Mouse (Mus musculus): Measurements from ENCODE around the gene Os9. TPM values are rescaled to one million over a fixed set of nuclear protein-coding genes. Genes with fewer than 3 reads are reported as not detected.
A peak's percentile ranks its signal among the peaks of the same experiment; 100 is the strongest.

The Os9 gene
- polyA plus RNA-seq, 1 experiment: 106 TPM

DNA sequence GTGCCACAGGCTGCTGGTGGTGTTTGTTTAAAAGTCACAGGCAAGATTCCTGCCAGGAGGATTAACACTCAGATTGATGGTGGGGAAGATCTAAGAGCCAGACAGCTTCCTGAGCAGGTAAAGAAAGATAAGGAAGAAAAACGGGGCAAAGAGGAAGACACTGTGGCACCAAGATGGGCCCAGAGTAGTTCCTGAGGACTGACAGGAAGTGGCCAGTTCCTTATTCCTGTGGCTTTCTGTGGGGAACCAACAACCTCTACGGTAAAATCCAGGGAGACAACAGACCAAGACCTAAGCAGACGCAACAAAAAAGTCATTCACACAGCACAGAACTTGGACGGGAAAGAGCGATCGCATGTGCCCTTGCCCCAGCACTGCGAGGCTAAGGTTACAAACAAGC lies 17.3 kb downstream of the Os9 start:
- no peak for TF ChIP-seq POLR2A (IDR thresholded peaks at IDR 0.05; ENCODE audit: extremely low read depth, insufficient read depth, low read length)
- TF ChIP-seq CTCF (IDR thresholded peaks at IDR 0.05; ENCODE audit: extremely low read depth, insufficient read depth, low read length): no peak
- H3K27ac ChIP-seq (ENCODE audit: insufficient read depth, low read length): no peak overlapping the region
- H3K4me1 ChIP-seq (ENCODE audit: control insufficient read depth, insufficient read depth, low read length): no peaks in the 10 kb centered on the region
- H3K4me3 ChIP-seq (ENCODE audit: insufficient read depth, low read length): no peak overlapping the region

- TF ChIP-seq POLR2A (IDR thresholded peaks at IDR 0.05; ENCODE audit: extremely low read depth, insufficient read depth, low read length) (no peak), CTCF (IDR thresholded peaks at IDR 0.05; ENCODE audit: extremely low read depth, insufficient read depth, low read length) (no peak)
- Histone ChIP-seq H3K4me3 (ENCODE audit: insufficient read depth, low read length) (no peak overlapping the region), H3K27ac (ENCODE audit: insufficient read depth, low read length) (no peak overlapping the region), H3K4me1 (ENCODE audit: control insufficient read depth, insufficient read depth, low read length) (no peaks in the 10 kb centered on the region)
These were observed 19.8 kb downstream of the Os9 start for GRCm38 (mm10) chr10:127101151-127101550.

- TF ChIP-seq CTCF (IDR thresholded peaks at IDR 0.05; ENCODE audit: extremely low read depth, insufficient read depth, low read length): no peak
- no peak for TF ChIP-seq POLR2A (IDR thresholded peaks at IDR 0.05; ENCODE audit: extremely low read depth, insufficient read depth, low read length)
- Histone ChIP-seq H3K4me1 (ENCODE audit: control insufficient read depth, insufficient read depth, low read length) (no peaks in the 10 kb centered on the region), H3K4me3 (ENCODE audit: insufficient read depth, low read length) (no peak overlapping the region), H3K27ac (ENCODE audit: insufficient read depth, low read length) (no peak overlapping the region)
These were observed 20.5 kb downstream of the Os9 start for GRCm38 (mm10) chr10:127100414-127100813.

DNA sequence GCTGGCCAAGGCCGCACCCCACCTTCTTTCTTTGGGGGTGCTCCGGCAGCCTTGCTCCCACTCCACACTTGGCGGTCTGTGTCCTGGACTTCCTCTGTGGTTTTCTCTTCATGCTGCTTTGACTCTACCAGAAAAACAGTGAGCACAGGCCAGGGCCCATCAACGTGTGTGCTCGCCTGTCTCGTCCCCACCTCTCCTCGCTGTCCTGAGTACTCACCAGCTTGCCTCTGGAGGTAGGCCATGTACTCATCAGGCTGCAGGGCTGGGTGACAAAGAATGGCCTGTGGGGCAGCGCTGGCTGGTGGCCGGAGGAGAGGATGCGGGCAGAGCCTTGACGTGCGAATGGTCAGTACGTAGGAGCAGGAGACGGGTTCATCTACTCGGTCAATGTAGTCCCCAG lies 21.1 kb downstream of the Os9 start:
- Histone ChIP-seq H3K4me1 (ENCODE audit: control insufficient read depth, insufficient read depth, low read length) (no peaks in the 10 kb centered on the region), H3K4me3 (ENCODE audit: insufficient read depth, low read length) (no peak overlapping the region), H3K27ac (ENCODE audit: insufficient read depth, low read length) (no peak overlapping the region)
- no peak for TF ChIP-seq CTCF (IDR thresholded peaks at IDR 0.05; ENCODE audit: extremely low read depth, insufficient read depth, low read length)
- no peak for TF ChIP-seq POLR2A (IDR thresholded peaks at IDR 0.05; ENCODE audit: extremely low read depth, insufficient read depth, low read length)

DNA sequence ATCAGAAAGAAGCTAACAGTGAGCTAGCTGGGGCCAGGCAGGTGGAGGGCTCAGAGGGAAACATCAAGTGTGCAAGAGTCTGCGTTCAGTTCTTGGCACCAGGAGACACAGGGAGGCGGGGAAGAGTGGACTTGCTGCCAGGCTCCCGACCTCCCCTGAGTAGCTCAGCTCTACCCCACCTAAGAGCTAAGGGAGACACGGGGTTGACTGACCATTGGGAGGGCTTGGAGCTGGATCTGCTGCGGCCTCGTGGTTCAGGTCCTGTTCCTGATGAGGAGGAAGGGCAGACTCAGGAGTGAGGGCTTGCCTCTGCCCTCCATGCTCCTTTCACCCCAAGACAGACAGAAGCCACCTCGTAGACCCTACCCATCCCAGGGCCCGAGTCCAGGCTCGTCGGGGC lies 21.7 kb downstream of the Os9 start:
- TF ChIP-seq POLR2A (IDR thresholded peaks at IDR 0.05; ENCODE audit: extremely low read depth, insufficient read depth, low read length): no peak
- TF ChIP-seq CTCF (IDR thresholded peaks at IDR 0.05; ENCODE audit: extremely low read depth, insufficient read depth, low read length): no peak
- Histone ChIP-seq H3K4me3 (ENCODE audit: insufficient read depth, low read length) (no peak overlapping the region), H3K4me1 (ENCODE audit: control insufficient read depth, insufficient read depth, low read length) (peaks cover 3% of the 10 kb centered on the region; the same call in 1 of the 2 replicates), H3K27ac (ENCODE audit: insufficient read depth, low read length) (no peak overlapping the region)

GRCm38 (mm10) chr10:127098514-127098913 lies 22.4 kb downstream of the Os9 start:
- H3K4me1 ChIP-seq (ENCODE audit: control insufficient read depth, insufficient read depth, low read length): peaks cover 5% of the 10 kb centered on the region; the same call in 1 of the 2 replicates
- TF ChIP-seq POLR2A (IDR thresholded peaks at IDR 0.05; ENCODE audit: extremely low read depth, insufficient read depth, low read length) (no peak), CTCF (IDR thresholded peaks at IDR 0.05; ENCODE audit: extremely low read depth, insufficient read depth, low read length) (no peak)
- no peak overlapping the region for H3K4me3 ChIP-seq (ENCODE audit: insufficient read depth, low read length)
- no peak overlapping the region for H3K27ac ChIP-seq (ENCODE audit: insufficient read depth, low read length)

DNA sequence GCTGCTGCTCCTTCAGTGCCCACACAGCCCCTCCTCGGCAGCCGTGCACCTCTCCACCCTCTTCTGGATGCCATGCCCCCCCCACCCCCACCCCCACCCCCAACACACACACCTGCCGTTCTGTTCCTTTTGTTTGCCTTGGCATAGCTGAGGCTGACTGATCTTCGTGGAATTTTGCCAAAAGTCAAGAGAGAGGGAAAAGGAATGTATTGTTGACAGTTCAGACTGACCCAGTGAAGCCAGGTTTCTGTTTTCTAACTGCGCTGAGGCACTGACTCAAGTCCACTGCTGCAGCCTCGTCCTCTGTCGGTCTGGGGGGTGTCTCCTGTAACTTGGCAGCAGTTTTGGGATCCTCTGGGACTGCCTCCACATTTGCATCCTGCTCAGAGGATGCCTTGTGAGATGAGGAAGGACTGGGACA lies 26.5 kb downstream of the Os9 start:
- peaks cover 13% of the 10 kb centered on the region for H3K4me1 ChIP-seq (ENCODE audit: control insufficient read depth, insufficient read depth, low read length)
- no peak for TF ChIP-seq CTCF (IDR thresholded peaks at IDR 0.05; ENCODE audit: extremely low read depth, insufficient read depth, low read length)
- peak; percentile 41; the same call in 1 of the 2 replicates for TF ChIP-seq POLR2A (IDR thresholded peaks at IDR 0.05; ENCODE audit: extremely low read depth, insufficient read depth, low read length)
- H3K27ac ChIP-seq (ENCODE audit: insufficient read depth, low read length): no peak overlapping the region
- no peak overlapping the region for H3K4me3 ChIP-seq (ENCODE audit: insufficient read depth, low read length)

DNA sequence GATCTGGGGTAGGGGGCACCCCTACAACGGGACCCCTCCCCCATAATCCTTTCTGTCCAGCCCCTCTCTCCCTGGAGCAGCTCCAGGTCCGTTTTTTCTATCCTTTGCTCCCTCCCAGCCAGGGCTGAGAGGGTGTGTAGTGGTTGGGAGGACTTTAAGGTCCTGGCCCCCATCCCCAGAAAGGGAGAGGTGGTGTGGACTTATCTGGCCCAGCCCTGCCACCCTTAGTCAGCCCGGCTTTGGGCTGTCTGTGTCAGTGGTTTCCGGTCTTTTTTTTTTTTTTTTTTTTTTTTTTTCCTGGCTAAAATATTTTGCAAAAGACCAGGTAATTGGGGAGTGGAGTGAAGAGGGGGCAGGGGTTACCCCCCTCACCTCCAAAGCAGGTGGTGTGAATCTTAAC lies 28.2 kb downstream of the Os9 start:
- Histone ChIP-seq H3K4me3 (ENCODE audit: insufficient read depth, low read length) (no peak overlapping the region), H3K27ac (ENCODE audit: insufficient read depth, low read length) (no peak overlapping the region), H3K4me1 (ENCODE audit: control insufficient read depth, insufficient read depth, low read length) (peaks cover 13% of the 10 kb centered on the region)
- TF ChIP-seq POLR2A (IDR thresholded peaks at IDR 0.05; ENCODE audit: extremely low read depth, insufficient read depth, low read length): no peak
- no peak for TF ChIP-seq CTCF (IDR thresholded peaks at IDR 0.05; ENCODE audit: extremely low read depth, insufficient read depth, low read length)

DNA sequence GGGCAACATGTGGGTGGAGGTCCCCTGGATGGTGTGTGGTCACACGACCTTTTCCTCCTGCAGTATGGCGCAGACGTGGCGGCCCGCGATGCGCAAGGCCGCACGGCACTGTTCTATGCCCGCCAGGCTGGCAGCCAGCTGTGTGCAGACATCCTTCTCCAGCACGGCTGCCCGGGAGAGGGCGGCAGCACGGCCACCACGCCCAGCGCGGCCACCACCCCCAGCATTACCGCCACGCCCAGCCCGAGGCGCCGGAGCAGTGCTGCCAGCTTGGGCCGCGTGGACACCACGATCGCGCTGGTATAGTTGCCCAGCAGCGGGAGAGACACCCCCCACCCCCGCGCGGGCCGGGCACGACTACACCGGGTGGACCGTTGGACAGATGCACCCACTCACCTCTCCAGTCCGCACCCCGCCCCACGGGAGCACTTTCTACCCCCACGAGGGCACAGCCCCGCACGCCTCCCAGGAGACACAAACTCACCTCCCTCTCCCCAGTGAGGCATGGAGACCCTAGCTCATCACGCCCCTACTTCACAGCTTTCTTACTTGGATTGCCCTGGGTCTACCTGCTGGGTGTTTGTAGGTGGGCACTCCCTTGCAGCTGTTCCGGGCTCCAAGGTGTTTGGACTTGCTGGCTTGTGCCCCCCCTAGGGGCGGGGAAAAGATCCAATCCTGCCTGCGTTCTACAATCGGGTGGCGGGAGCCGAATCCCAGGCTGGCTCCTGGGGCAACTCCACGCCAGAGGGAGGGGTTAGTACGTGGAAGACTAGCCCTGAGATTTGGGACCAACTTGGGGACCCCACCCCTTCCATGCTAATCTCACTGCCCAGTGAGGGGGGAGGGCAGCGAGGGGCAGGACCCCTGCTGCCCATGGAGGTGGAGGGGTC lies 29.2 kb downstream of the Os9 start:
- H3K27ac ChIP-seq (ENCODE audit: insufficient read depth, low read length): peak overlapping the region; percentile 82
- peaks cover 13% of the 10 kb centered on the region for H3K4me1 ChIP-seq (ENCODE audit: control insufficient read depth, insufficient read depth, low read length)
- H3K4me3 ChIP-seq (ENCODE audit: insufficient read depth, low read length): peak overlapping the region; percentile 1; the same call in 1 of the 2 replicates
- no peak for TF ChIP-seq POLR2A (IDR thresholded peaks at IDR 0.05; ENCODE audit: extremely low read depth, insufficient read depth, low read length)
- TF ChIP-seq CTCF (IDR thresholded peaks at IDR 0.05; ENCODE audit: extremely low read depth, insufficient read depth, low read length): no peak

Measured in cortical plate, adult 2 months (tissue).